Mouse (Mus musculus): ENCODE measurements at regions not wholly inside any gene's neighbourhood (a gene's known extent, or its start where the extent isn't known, plus 50 kb on each side); places are given as distances from the start of the nearest gene placed in this dataset.
"Not testable (repeated sequence)": the region's sequence is repeated elsewhere in the genome, so short reads cannot be mapped to it uniquely, and the experiment has no call there.

GRCm38 (mm10) chr5:39337917-39338316 lies 417.4 kb downstream of the Hs3st1 start:
- intact Hi-C loops (cut with DNase I): no loop called here
- DNase-seq (ENCODE audit: low spot score): no peak

- no peak for DNase-seq (ENCODE audit: low spot score)
- intact Hi-C loops (cut with DNase I): no loop called here
Observed at GRCm38 (mm10) chr5:39336484-39336985, 418.7 kb downstream of the Hs3st1 start.

DNA sequence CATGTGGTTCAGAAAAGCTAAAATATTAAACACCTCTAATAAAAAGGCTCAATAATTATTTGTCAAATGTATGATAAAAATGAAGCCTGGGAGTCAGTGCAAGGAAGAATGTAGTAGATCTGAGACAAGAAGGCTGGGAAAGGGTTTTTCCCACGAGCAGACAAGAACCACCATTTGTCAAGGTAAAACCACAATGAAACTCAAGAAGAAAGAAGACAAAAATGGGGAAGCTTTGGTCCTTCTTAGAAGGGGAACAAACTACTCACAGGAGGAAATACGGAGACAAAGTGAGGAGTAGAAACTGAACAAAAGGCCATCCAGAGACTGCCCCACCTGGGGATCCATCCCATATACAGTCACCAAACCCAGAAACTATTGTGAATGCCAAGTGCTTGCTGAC lies 420.0 kb downstream of the Hs3st1 start:
- intact Hi-C loops (cut with DNase I): no loop called here
- DNase-seq (ENCODE audit: low spot score): no peak

DNA sequence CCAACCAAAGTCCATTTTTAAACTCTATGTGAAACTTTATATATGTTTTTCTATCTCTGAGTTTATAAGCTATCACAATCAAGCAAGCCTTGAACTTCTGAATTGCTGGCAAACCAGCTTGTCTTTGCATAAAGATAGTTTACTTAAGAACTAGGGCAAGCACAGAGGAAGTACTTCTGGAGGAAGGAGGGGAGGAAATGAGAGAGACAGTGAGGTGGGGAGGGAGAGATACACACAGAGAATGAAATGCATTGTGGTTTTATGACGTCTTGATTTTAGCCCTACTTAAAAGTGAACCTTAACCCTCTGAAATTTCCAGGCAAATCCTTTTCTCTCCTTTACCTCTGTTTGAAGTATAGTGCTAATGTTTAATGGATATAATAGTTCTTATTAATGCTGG lies 421.0 kb downstream of the Hs3st1 start:
- DNase-seq (ENCODE audit: low spot score): no peak

GRCm38 (mm10) chr5:39325399-39325798 lies 429.9 kb downstream of the Hs3st1 start:
- DNase-seq (ENCODE audit: low spot score): no peak
- intact Hi-C loops (cut with DNase I): no loop called here

More for the DNA sequence above, 421.0 kb downstream of the Hs3st1 start:
- intact Hi-C loops (cut with DNase I): no loop called here

- DNase-seq (ENCODE audit: low spot score): no peak
- intact Hi-C loops (cut with DNase I): no loop called here
Observed at GRCm38 (mm10) chr5:39316478-39316877, 438.8 kb downstream of the Hs3st1 start.

- DNase-seq (ENCODE audit: low spot score): no peak
- intact Hi-C loops (cut with DNase I): no loop called here
Observed at GRCm38 (mm10) chr5:39311211-39311610, 434.6 kb upstream of the Clnk start.

DNA sequence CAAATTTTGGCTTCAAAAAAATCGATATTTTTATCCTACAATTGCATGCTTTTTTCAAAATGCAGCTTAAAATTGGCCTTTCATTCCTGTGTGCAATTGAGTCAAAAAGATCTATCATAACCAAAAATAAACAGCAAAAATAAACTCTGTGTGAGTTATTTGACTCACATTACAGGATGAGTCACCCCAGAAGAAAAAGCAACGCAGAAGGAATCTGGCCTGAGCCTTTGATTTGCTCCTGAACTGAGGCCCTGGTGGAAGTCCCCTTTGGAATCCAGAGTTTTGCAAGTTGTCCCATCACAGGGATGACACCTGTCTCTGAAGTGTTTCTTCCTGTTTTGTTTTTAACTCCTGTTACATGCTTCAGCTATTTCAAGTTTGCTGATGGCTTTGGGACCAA lies 429.2 kb upstream of the Clnk start:
- intact Hi-C loops (cut with DNase I): no loop called here
- no peak for DNase-seq (ENCODE audit: low spot score)

DNA sequence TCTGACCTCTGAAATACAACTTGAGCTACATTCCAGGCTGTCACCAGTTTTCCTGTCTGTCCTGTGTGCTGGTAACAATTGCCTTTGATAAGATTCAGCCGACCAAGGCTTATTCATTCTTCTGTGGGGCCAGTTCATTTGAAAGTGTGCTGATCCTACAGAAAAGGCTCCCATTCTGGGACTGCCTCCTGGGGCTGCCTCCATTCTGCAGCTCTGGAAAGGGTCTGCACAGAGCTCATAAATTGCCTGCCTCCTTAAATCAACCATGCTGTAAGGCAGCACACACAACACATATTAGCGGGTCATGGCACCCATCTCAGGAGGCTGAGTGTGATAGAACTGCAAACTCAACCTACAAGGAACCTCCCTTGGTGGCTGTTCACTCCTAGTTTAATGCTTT lies 416.2 kb upstream of the Clnk start:
- no peak for DNase-seq (ENCODE audit: low spot score)
- intact Hi-C loops (cut with DNase I): no loop called here

GRCm38 (mm10) chr5:39281021-39281420 lies 404.4 kb upstream of the Clnk start:
- DNase-seq (ENCODE audit: low spot score): no peak
- intact Hi-C loops (cut with DNase I): no loop called here

- DNase-seq (ENCODE audit: low spot score): no peak
- intact Hi-C loops (cut with DNase I): no loop called here
Observed at GRCm38 (mm10) chr5:39273710-39274385, 397.2 kb upstream of the Clnk start.

DNA sequence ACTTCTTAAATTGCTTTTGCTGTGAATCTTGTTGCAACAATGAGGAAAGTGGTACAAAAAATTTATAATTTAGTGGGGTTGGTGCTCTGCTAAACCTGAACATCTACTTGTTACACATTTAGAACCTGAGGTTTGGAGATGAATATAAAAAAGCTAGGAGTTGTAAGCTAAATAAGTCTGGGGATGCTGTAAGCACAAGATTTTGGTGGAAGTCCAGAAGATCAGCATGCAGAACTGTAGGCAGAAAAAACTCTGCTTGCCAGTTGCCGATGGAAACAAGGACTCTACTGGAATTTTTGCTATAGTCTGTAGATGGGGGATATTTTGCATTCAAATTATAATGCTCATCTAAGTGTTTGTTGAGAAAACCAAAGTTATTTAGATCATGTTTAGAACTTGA lies 390.5 kb upstream of the Clnk start:
- intact Hi-C loops (cut with DNase I): no loop called here
- no peak for DNase-seq (ENCODE audit: low spot score)

DNA sequence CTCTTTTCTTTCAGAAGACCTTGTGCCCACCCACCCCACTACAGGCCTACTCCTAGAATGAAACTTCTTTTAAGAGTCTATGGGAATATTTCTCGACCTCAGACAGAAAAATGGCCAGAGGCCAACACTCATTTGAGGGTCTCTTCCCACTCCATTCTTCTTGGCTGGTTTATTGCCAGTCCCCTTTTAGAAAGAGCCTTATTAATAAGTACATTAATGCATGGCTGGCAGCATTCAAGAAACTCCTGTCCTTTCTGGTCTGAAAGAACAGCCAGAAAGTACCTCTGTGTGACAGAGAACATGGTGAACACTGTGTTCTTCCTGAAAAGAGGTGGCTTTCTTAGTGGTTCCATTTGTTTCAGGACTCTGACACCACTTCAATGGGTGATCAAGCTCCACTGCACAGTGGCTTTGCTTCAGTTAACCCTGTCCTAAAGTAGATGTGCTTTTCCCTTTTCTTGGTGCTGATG lies 384.1 kb upstream of the Clnk start:
- no peak for DNase-seq (ENCODE audit: low spot score)
- intact Hi-C loops (cut with DNase I): no loop called here

DNA sequence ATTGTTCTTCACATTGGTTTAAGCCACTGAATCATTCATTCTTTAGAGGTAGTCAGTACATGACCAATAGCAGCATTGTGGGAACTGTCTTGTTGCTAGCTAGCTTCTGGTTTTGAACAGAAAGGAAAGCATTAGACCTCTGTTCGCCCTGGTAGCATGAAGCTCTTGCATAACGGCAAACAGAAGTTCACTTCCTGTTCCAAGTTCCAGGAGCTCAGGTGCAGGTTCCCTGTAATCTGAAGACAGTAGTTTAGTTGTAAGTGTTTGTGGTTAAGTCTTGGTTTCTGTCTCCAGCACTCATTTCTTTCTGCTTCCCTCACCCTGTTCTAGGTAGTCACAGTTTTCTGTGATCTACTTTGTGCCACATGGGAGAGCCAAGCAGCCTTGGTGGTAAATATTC lies 381.1 kb upstream of the Clnk start:
- DNase-seq (ENCODE audit: low spot score): no peak
- intact Hi-C loops (cut with DNase I): no loop called here

GRCm38 (mm10) chr5:39252206-39252605 lies 375.6 kb upstream of the Clnk start:
- intact Hi-C loops (cut with DNase I): no loop called here
- DNase-seq (ENCODE audit: low spot score): no peak

DNA sequence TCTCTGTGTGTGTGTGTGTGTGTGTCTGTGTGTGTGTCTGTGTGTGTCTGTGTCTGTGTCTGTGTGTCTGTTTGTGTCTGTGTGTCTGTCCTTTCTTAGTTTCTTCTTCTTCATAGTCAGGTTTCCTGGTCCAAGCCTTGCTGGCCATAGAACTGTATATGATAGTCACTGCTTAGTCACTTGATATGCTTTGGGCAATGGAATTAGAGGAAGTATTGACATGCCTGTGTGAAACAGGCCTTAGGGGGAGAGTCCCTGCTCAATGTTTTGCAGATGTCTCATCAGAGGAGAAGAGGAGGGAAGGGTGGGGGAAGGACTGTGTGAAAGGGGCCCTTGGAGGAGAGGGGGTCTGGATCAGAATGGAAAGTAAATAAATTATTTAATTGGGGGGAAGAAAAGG lies 374.4 kb upstream of the Clnk start:
- intact Hi-C loops (cut with DNase I): no loop called here

GRCm38 (mm10) chr5:39219698-39220097 lies 343.1 kb upstream of the Clnk start:
- DNase-seq (ENCODE audit: low spot score): no peak
- intact Hi-C loops (cut with DNase I): loop anchor here (10.0 kb wide), 1 partner anchor 425 kb away; no protein-coding TSS in a partner anchor

More for the DNA sequence above, 374.4 kb upstream of the Clnk start:
- no peak for DNase-seq (ENCODE audit: low spot score)

DNA sequence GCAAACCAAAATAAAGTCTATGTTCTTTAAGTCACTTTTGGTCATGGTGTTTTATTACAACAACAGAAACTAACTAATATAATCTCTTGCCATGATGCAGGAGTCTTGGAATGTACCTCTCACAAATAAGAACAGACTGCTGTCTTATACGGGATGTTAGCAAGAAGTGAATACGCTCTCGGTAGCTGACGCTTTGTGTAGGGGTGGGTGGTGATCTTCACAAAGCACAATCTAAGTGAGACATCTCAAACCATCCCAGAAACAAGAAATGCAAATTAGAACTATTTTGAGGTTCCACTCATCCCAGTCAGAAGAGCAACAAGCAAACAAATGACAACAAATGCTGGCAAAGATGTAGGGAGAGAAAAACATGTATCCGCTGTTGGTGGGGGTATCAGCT lies 339.7 kb upstream of the Clnk start:
- intact Hi-C loops (cut with DNase I): loop anchor here (10.0 kb wide), 1 partner anchor 428 kb away; no protein-coding TSS in a partner anchor
- no peak for DNase-seq (ENCODE audit: low spot score)

GRCm38 (mm10) chr5:39215016-39215415 lies 338.4 kb upstream of the Clnk start:
- intact Hi-C loops (cut with DNase I): loop anchor here (10.0 kb wide), 1 partner anchor 430 kb away; no protein-coding TSS in a partner anchor
- DNase-seq (ENCODE audit: low spot score): no peak

- intact Hi-C loops (cut with DNase I): loop anchor here (10.0 kb wide), 1 partner anchor 432 kb away; no protein-coding TSS in a partner anchor
Observed at GRCm38 (mm10) chr5:39212550-39212949, 335.9 kb upstream of the Clnk start.

GRCm38 (mm10) chr5:39198856-39199255 lies 322.2 kb upstream of the Clnk start:
- intact Hi-C loops (cut with DNase I): no loop called here

More at GRCm38 (mm10) chr5:39212550-39212949, 335.9 kb upstream of the Clnk start:
- DNase-seq (ENCODE audit: low spot score): no peak

DNA sequence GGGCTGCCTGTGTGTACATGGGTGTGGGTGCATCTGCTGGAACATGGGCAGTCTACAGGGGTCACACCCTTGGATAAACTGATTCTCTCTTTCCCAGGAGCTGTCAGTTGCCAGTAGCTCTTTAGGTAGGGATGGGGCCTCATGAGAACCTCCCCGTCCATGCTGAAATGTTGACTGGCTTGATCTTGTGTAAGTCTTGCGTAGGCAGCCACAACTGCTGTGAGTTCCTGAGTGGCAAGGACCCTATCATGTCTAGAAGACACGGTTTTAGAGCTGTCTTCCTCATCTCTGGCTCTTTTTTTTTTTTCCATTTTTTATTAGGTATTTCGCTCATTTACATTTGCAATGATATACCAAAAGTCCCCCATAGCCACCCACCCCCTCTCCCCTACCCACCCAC lies 314.5 kb upstream of the Clnk start:
- intact Hi-C loops (cut with DNase I); DNase-seq (ENCODE audit: low spot score): not testable (repeated sequence)

More at GRCm38 (mm10) chr5:39198856-39199255, 322.2 kb upstream of the Clnk start:
- no peak for DNase-seq (ENCODE audit: low spot score)

Data from heart, postnatal 25 days (tissue).